Comparison of ENCODE assay signal across 9 mouse cellular contexts in genomic region chr10:53436023-53436475, GRCm38 (mm10). TPM values are rescaled to one million over a fixed set of nuclear protein-coding genes. Genes with fewer than 3 reads are reported as not detected.
DNase-seq lines count a peak whose midpoint lies in the region; ATAC-seq lines count a peak whose summit lies in the region.
"Had no signal": no experiment of that assay in that cellular context is flagged by ENCODE, and none has a peak within 500 bp of the region (broad histone marks: within the 10 kb centered on the region; RNA-seq: fewer than 3 reads in every experiment).

No protein-coding gene starts in this region.

- no peak overlapping the region for H3K4me2 ChIP-seq in heart, embryonic 13.5 days
- no peak overlapping the region for H3K4me2 ChIP-seq in limb, embryonic 15.5 days
- H3K4me2 ChIP-seq: embryonic facial prominence, embryonic 12.5 days had no signal

- intact Hi-C loops in left cerebral cortex, postnatal 36 days (cut with DNase I) = no loop called here

- peak overlapping the region; percentile 74; the same call in 1 of the 2 replicates for H3K27ac ChIP-seq in heart, embryonic 13.5 days (replicated peaks)
- H3K27ac ChIP-seq in limb, embryonic 15.5 days = peak overlapping the region; percentile 75; the same call in 1 of the 2 replicates
- H3K27ac ChIP-seq: embryonic facial prominence, embryonic 12.5 days had no signal

- DNase-seq in heart, adult 8-10 months (ENCODE audit: low spot score) = no peak
- peak; percentile 19 for DNase-seq in brain, adult 2 months (ENCODE audit: low read depth, low spot score)
- peak; percentile 22 to 27 for DNase-seq in cerebellum, postnatal 36 days
- no peak for DNase-seq in Muller cell, postnatal 12 days (ENCODE audit: inconsistent ontology term)
- no peak for DNase-seq in left cerebral cortex, postnatal 36 days (ENCODE audit: low spot score in 2 of 2)
- DNase-seq in adrenal gland, adult 8-10 months = no peak

- WGBS in heart, embryonic 13.5 days = 68% methylated on average over 8 of the region's 8 CpGs
- WGBS in limb, embryonic 15.5 days = 61% methylated on average over 8 of the region's 8 CpGs

- no peaks in the 10 kb centered on the region for H3K36me3 ChIP-seq in heart, embryonic 13.5 days
- H3K36me3 ChIP-seq in limb, embryonic 15.5 days = no peaks in the 10 kb centered on the region
- H3K36me3 ChIP-seq: embryonic facial prominence, embryonic 12.5 days had no signal

- no peaks in the 10 kb centered on the region for H3K9me3 ChIP-seq in heart, embryonic 13.5 days
- no peaks in the 10 kb centered on the region for H3K9me3 ChIP-seq in limb, embryonic 15.5 days
- H3K9me3 ChIP-seq: embryonic facial prominence, embryonic 12.5 days had no signal

- no peak overlapping the region for H3K9ac ChIP-seq in heart, embryonic 13.5 days
- no peak overlapping the region for H3K9ac ChIP-seq in limb, embryonic 15.5 days
- H3K9ac ChIP-seq: embryonic facial prominence, embryonic 12.5 days had no signal

- 0 out of 2 replicates have a peak, but pooled peaks have one; percentile 4 for ATAC-seq in heart, embryonic 13.5 days (ENCODE audit: extremely low read depth, insufficient number of reproducible peaks, low FRiP score, low TSS enrichment)
- ATAC-seq in limb, embryonic 15.5 days (ENCODE audit: insufficient number of reproducible peaks, low FRiP score, low TSS enrichment, low read depth) = no peak

- peaks cover 16% of the 10 kb centered on the region for H3K4me1 ChIP-seq in heart, embryonic 13.5 days
- peaks cover 23% of the 10 kb centered on the region for H3K4me1 ChIP-seq in limb, embryonic 15.5 days

- no peaks in the 10 kb centered on the region for H3K27me3 ChIP-seq in heart, embryonic 13.5 days (replicated peaks)
- H3K27me3 ChIP-seq in limb, embryonic 15.5 days = no peaks in the 10 kb centered on the region
- H3K27me3 ChIP-seq: embryonic facial prominence, embryonic 12.5 days had no signal

- no peak overlapping the region for H3K4me3 ChIP-seq in heart, embryonic 13.5 days
- no peak overlapping the region for H3K4me3 ChIP-seq in limb, embryonic 15.5 days
- H3K4me3 ChIP-seq: embryonic facial prominence, embryonic 12.5 days had no signal

RNA-seq across cellular contexts. Expression of gene Cep85l, which starts 56.3 kb away (rescaled TPM):
- 3.1 and 3.6 TPM in 2 replicates for polyA plus RNA-seq in heart, embryonic 13.5 days (2015; fragmentation: Nextera tagmentation; extraction: Ambion mirVana)
- total RNA-seq in heart, adult 8-10 months (2022) = 10 to 100 TPM; 13.1 to 16.0 (median 14.3) TPM
- polyA plus RNA-seq in limb, embryonic 15.5 days (2015; fragmentation: Nextera tagmentation; extraction: Ambion mirVana) = 5.9 and 6.8 TPM in 2 replicates
- total RNA-seq in left cerebral cortex, postnatal 36 days (2021) = 10 to 100 TPM; 19.4 to 19.8 TPM
- 10 to 100 TPM in 2 of 4 experiments, 1 to 10 TPM in 2; 7.5 to 15.7 (median 11.4) TPM for total RNA-seq in adrenal gland, adult 8-10 months (2022)

Comparison
In these comparisons a context has a peak if more than half of its experiments do, and no peak if none do; other contexts are left out.
1. DNase-seq: peak in brain, adult 2 months (single experiment) and cerebellum, postnatal 36 days (2 of 2); none in heart, adult 8-10 months (single experiment), Muller cell, postnatal 12 days (single experiment), left cerebral cortex, postnatal 36 days (0 of 2) and adrenal gland, adult 8-10 months (single experiment).